Mouse (Mus musculus): Measurements from ENCODE around the gene Rcc1l.

GRCm38 (mm10) chr5:134105829-134106228 is 70.7 kb downstream of the Rcc1l start:
- no peak for TF ChIP-seq CHD2 (IDR thresholded peaks at IDR 0.05; ENCODE audit: low read depth, low read length)
- TF ChIP-seq HCFC1 (IDR thresholded peaks at IDR 0.05; ENCODE audit: borderline replicate concordance, insufficient read depth, low read length) = no peak
- no peak for TF ChIP-seq ZNF384 (IDR thresholded peaks at IDR 0.05; ENCODE audit: low read depth, low read length)
- no peak for TF ChIP-seq MAFK (IDR thresholded peaks at IDR 0.05; ENCODE audit: insufficient read depth, low read depth, low read length)
